Mouse (Mus musculus) gastrocnemius, postnatal 14 days (tissue): ENCODE data around the gene Shkbp1. TPM values are rescaled to one million over a fixed set of nuclear protein-coding genes. Genes with fewer than 3 reads are reported as not detected.

Experiments
- DNase-seq: peaks from one replicate; pipeline ENCODE4 v3.0.0; 2021; ENCODE audit warnings: mixed read lengths
- intact Hi-C: fragments of 180-260 bp; cut with DNase I; formaldehyde crosslinking; loops from one replicate; pipeline ENCODE4 v1.15.1; 2025; ENCODE audit warnings: low total_unique reads
- total RNA-seq, 2 experiments: library from RNA; stranded (reverse); gene quantifications; 2 replicates each; pipeline ENCODE4 v1.2.3; 2021

Gene Shkbp1
- total RNA-seq, 2 experiments from 2014 or later = 3.5 to 5.3 TPM

GRCm38 (mm10) chr7:27371715-27372462 is 16.1 kb upstream of the Shkbp1 start:
- no peak for DNase-seq
- intact Hi-C loops = no loop called here

DNA sequence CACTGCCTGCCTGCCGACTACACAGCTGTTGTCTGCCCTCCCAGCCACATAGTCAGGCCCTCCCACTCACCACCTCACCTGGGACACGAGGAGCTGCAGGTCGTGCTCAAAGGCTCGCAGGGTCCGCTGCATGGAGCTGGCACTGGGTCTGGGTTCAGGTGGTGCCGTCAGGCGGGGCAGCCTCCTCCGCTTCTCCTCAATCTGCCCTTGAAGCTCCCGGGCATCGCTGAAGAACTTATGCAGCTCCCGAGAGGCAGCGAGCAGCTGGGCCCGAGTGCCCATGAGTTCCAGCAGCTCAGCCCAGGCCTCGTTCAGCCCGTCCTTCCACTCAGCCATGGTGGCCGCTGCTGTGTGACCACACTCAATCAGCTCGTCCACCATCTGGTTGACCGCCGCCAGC is 13.3 kb upstream of the Shkbp1 start:
- intact Hi-C loops = no loop called here
- DNase-seq = no peak

GRCm38 (mm10) chr7:27367976-27368375 is 12.2 kb upstream of the Shkbp1 start:
- intact Hi-C loops = no loop called here

GRCm38 (mm10) chr7:27366082-27366844 is 10.4 kb upstream of the Shkbp1 start:
- DNase-seq = no peak
- intact Hi-C loops = no loop called here

More at GRCm38 (mm10) chr7:27367976-27368375, 12.2 kb upstream of the Shkbp1 start:
- no peak for DNase-seq

DNA sequence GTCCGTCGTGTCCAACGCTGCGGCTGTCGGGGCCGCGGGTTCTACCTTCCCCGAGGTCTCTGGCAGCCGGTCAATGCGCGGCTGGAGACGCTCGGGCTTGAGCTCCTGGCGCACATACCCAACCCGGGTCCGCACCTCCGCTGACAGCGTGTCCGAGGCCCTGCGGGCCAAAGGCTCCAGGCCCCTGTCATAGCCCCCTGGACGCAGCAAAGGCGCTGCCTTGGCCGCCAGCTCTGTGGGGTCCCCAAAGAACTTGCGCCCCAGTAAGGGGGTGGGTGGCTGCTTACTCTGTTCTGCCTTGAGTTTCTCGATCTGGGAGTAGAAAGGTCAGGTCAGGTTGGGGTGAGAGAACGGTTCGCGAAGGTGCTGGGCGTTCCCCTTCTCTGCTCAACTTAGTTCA is 8.6 kb upstream of the Shkbp1 start:
- intact Hi-C loops = no loop called here
- DNase-seq = no peak

DNA sequence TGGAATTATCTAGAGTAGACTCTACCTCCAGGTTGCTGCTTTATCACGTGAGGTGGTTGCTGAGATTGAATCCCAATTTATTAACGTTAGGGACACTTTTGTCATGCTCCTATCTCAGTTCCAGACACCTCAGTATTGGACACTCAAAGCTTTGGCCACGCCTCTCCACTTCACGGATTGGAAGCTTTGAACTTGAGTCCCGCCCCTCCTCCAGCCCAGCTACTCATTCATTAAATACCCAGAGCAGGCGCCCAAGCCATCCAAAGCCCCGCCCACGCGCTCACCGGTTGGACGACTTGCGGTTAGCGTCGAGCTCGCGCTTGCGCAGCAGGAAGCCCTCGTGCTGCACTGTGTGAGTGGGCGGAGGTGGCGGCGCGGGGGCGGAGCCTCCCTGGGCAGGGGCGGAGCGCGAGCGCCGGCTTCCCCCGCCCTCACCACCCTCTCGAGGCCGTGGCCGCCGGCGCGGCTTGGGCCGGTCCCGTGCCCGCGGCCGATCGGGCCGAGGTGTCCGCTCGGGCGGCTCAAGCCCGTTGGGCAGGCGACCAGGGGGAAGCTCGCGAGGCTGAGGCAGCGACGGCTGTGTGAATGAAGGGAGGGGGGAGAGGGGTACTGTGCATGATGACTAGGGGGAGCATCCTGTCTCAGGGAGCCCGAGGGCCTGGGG is 5.6 kb upstream of the Shkbp1 start:
- intact Hi-C loops = no loop called here
- peak; percentile 99 for DNase-seq

DNA sequence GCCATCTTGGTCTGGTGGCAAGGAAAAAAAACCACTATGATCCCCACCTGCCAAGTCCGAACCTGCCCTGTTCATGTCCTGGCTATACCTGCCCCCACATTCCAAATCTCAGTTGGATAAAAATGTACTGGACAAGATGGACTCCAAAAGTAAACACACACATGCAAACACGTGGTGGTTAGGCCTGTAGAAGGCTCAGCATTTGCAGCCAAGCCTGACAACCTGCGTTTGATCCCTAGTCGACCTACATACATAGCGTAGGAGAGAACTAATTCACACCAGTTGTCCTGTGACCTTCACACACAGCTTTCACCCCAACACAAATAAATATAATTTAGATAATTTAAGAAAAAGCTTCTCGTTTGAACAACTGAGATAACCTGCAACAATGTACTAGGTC is 4.9 kb upstream of the Shkbp1 start:
- intact Hi-C loops = no loop called here

GRCm38 (mm10) chr7:27359706-27360358 is 4.0 kb upstream of the Shkbp1 start:
- no peak for DNase-seq
- intact Hi-C loops = no loop called here

More for the DNA sequence above, 4.9 kb upstream of the Shkbp1 start:
- DNase-seq = no peak

DNA sequence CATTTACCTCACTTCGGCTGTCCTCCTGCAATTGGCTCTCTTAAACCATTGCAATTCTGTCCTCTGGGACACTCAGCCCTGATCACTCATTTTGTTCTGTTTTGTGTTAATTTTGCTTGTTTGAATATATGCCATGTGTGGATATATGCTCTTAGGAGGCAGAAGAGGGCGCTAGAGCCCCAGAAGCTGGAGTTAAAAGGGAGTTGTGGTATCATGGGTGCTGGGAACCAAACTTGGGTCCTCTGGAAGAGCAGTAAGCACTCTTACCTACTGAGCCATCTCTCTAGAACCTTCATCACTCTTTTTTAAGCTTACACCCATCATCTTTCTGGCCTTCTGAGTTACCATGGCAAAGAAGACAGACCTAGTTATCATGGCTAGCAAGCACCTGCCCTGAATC is 3.3 kb upstream of the Shkbp1 start:
- DNase-seq = no peak
- intact Hi-C loops = no loop called here

GRCm38 (mm10) chr7:27357595-27357978 is 1.8 kb upstream of the Shkbp1 start:
- intact Hi-C loops = no loop called here
- DNase-seq = no peak

- intact Hi-C loops = no loop called here
- no peak for DNase-seq
These were observed 1.2 kb upstream of the Shkbp1 start, which contains the start of gene Gm20479 for GRCm38 (mm10) chr7:27356861-27357594. TSS of gene Gm20479 (minus strand) at chr7:27357419.

GRCm38 (mm10) chr7:27356248-27356647 is 429 bp upstream of the Shkbp1 start:
- no peak for DNase-seq
- intact Hi-C loops = no loop called here

GRCm38 (mm10) chr7:27355261-27355660 is 558 bp downstream of the Shkbp1 start:
- intact Hi-C loops = no loop called here
- no peak for DNase-seq

DNA sequence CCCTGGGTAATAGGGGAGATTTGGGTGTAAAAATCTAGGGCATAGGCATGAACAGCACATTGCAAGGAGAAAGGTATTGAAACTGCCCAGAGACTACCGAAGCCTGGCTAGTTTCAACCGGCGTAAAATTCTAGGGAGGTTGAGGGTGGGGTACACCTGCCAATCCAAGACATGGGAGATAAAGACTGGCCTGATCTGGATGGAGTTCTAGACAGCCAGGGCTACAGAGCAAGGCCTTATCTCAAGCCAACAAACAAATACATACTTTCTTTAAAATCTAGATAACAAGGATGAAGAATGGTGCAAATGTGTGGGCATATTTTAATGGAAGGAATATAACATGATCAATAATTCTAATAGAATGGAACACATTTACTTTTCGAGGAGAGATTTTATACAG is 1.0 kb downstream of the Shkbp1 start:
- intact Hi-C loops = no loop called here
- no peak for DNase-seq

- DNase-seq = no peak
These were observed 1.7 kb downstream of the Shkbp1 start for GRCm38 (mm10) chr7:27354144-27354543.

DNA sequence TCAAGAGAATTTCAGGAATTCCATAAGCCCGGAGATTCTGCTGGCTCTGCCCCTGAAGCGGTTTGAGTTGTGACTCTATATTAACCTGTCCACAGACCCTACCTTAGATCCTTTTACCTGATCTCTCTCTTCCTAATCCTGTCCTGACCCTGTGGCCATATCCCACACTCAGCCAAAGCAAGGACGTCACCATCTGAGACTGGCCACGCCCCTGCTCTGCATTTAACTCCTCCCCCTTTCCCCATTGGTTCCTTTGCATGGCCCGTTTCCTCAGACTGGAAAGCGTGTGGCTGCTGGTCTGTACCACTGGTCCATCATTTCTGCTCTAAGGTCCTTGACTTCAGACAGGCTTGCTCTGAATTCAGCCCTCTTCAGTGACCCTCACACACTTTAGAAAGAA is 10.4 kb downstream of the Shkbp1 start:
- no peak for DNase-seq
- intact Hi-C loops = no loop called here

More at GRCm38 (mm10) chr7:27354144-27354543, 1.7 kb downstream of the Shkbp1 start:
- intact Hi-C loops = no loop called here

DNA sequence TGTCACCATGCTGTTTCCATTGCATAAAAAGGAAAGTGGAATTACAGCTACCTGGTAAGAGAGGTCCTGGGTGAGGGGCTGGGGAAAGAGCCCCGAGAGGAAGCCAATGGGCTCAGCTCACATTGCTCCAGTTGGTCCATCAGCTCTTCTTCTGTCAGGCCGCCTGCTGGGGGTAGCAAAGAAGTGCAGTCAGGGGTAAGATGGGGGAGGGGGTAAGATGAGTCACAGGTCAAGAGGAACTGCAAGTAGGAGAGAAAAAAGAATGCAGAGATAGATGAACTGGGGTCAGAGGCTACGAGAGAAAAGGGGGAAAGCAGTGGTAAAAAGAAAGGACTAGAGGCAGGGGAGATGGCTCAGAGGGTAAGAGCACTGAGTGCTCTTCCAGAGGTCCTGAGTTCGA is 13.2 kb downstream of the Shkbp1 start:
- DNase-seq = no peak
- intact Hi-C loops = loop anchor here (5.0 kb wide), 1 partner anchor 40 kb away; no protein-coding TSS in a partner anchor

DNA sequence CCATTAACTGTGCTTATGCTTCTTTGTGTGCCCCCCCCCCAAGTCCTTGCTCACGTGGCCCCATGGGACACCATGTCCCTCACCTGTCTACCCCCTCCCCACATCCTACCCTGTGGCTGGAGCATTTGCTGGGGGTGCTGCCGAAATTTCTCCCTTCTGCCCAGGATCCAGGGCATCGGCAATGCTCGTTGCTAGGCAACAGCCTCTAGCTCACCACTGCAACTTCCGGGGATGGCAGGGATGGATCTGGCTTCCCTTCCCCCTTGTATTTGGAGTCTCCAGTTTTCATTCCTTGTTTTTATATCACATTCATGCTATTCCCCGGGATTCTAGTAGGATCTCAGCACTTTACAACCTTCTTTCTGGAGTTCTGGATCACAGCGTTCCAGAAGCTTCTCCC is 16.3 kb downstream of the Shkbp1 start:
- intact Hi-C loops = loop anchor here (5.0 kb wide), 1 partner anchor 188 kb away; no protein-coding TSS in a partner anchor
- DNase-seq = no peak

DNA sequence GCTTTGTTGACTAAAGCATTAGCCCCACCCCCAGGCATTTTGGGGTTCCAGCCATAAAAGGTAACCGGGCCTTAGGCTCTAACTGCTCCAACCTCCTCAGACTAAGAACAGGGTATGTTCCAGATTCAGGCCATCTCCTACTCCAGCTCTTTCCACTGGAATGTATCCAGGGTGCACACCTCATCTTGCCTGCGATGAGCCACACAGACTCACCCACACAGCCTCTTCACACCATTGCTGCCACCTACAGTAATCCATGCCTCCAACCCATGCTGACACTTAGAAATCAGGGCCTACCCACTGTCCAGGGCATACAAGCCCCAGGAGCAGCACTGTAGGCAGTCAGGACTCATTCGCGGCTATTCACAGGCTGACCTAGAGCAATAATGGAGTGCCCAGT is 16.7 kb downstream of the Shkbp1 start:
- no peak for DNase-seq
- intact Hi-C loops = loop anchor here (5.0 kb wide), 1 partner anchor 188 kb away; no protein-coding TSS in a partner anchor
